Mouse (Mus musculus): ENCODE measurements around the gene Cbarp. TPM values are rescaled to one million over a fixed set of nuclear protein-coding genes. Genes with fewer than 3 reads are reported as not detected.

The Cbarp gene
- polyA plus RNA-seq, 1 experiment from 2014 or later: 13.8 TPM

DNA sequence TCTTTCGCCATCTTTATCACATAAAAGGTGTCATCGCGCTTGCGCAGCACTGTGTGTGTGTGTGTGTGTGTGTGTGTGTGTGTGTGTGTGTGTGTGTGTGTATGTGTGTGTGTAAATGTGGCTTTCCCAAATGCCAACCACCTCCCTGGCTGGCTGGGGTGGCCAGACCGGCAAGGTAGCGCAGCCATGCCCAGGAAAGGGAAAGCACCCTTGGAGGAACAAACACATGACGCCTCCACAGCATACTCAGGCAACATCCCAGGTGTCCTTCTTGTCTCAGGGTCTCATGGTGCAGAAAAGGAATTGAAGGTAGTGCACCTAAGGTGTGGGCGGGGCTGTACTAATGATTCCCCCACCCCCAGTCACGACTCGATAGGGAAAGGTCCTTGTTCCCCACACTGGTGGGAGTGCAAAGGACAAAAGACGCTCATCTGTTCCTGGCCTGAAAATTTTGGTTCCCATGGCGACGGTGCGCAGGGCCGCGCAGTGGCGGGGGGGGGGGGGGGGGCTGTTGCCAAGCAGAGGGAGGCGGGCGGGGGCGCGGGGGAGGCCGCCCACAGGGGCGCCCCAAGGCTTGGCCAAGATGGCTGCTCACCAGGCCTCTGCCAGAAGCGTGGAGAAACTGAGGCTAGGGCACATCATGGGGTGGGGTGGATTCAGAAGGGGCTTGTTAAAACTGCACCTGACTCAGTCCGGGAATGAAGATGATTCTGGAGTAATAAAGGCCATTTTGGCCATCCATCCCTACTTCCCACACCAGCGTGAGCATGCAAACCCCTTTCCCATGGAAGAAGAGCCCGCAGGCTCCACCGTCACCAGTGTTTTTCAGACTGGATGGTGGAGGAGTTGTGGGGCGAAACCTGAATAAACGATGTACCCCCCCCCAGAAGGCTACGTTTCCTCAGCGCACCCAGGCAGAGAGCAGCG is 2.7 kb downstream of the Cbarp start:
- Histone ChIP-seq H3K4me2 (peak overlapping the region; percentile 95), H3K4me1 (peaks cover 58% of the 10 kb centered on the region), H3K9ac (peak overlapping the region; percentile 91), H3K36me3 (replicated peaks) (peaks cover 33% of the 10 kb centered on the region), H3K27me3 (peaks cover 51% of the 10 kb centered on the region), H3K9me3 (no peaks in the 10 kb centered on the region), H3K27ac (peak overlapping the region; percentile 90), H3K4me3 (replicated peaks) (peak overlapping the region; percentile 72)
- WGBS: 3% methylated on average over 27 of the region's 33 CpGs
- ATAC-seq (ENCODE audit: low FRiP score): 0 out of 2 replicates have a peak, but pooled peaks have one; percentile 3

- no peaks in the 10 kb centered on the region for H3K9me3 ChIP-seq
- peaks cover 56% of the 10 kb centered on the region for H3K4me1 ChIP-seq
- peak overlapping the region; percentile 72 for H3K4me3 ChIP-seq (replicated peaks)
- no peak for ATAC-seq (ENCODE audit: low FRiP score)
- 4% methylated on average over 27 of the region's 29 CpGs for WGBS
- H3K27me3 ChIP-seq: peaks cover 59% of the 10 kb centered on the region
- peak overlapping the region; percentile 91 for H3K9ac ChIP-seq
- H3K4me2 ChIP-seq: peak overlapping the region; percentile 95
- peaks cover 41% of the 10 kb centered on the region for H3K36me3 ChIP-seq (replicated peaks)
- peak overlapping the region; percentile 90 for H3K27ac ChIP-seq
Observed at GRCm38 (mm10) chr10:80136952-80137625, 3.5 kb downstream of the Cbarp start.

DNA sequence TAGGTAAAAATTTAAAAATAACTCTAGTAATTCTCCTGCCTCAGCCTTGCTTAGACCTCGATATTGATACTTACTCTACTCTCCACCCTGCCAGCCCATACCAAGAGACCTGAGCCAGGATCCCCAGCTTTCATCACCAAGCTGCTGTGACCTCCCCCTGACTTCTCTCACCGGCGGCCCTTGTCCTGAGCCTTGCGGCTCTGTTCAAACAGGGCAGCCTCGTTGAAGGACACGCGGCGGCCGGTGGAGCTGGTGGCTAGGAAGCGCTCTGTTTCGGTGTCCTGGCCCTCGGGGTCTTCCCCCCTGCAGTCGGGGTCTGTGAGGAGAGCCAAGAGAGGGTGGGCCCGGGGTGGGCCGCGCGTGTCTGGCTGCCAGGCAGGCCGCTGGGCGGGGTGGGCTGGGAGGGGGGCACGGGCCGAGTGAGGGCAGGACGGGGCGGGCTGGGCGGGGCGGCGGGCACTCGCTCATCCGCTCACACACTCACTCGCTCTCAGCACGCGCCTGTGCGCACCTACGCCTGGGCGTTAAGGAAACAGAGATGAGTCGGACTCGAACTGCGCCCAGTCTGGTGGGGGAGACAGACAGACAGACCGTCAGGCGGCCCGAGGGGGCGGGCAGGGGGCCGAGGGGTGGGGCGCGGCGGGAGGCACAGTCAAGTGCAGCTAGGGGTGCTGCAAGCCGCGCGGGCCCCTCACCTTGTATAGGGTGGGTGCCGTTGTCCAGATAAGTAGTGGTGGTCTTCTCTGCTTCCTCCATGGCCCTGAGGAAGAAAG is 4.3 kb downstream of the Cbarp start:
- Histone ChIP-seq H3K27ac (0 out of 2 replicates have a peak overlapping the region, but pooled peaks have one; percentile 90), H3K9ac (no peak overlapping the region), H3K27me3 (peaks cover 64% of the 10 kb centered on the region), H3K4me3 (replicated peaks) (peak overlapping the region; percentile 72), H3K9me3 (no peaks in the 10 kb centered on the region), H3K4me2 (peak overlapping the region; percentile 95), H3K4me1 (peaks cover 57% of the 10 kb centered on the region), H3K36me3 (replicated peaks) (peaks cover 47% of the 10 kb centered on the region)
- WGBS: 14% methylated on average over 40 of the region's 49 CpGs
- no peak for ATAC-seq (ENCODE audit: low FRiP score)

DNA sequence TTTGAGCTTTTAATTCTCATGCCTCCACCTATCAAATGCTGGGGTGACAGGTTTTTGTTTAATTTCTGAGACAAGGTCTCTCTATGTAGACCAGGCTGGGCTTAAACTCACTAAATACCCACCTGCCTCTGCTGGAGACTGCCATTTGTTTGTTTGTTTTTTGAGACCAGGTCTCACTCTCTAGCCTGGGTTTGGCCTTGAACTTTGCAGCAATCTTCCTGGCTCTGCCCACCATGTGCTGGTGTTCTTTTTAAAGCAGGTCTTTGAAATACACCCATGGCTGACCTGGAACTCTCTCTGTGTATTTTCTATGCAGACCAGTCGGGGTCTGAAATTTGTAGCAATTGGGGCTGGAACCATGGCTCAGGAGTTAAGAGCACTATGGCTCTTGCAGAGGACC is 5.0 kb downstream of the Cbarp start:
- Histone ChIP-seq H3K27ac (no peak overlapping the region), H3K4me3 (replicated peaks) (no peak overlapping the region), H3K4me1 (peaks cover 53% of the 10 kb centered on the region), H3K4me2 (no peak overlapping the region), H3K9ac (no peak overlapping the region), H3K27me3 (peaks cover 71% of the 10 kb centered on the region), H3K36me3 (replicated peaks) (peaks cover 54% of the 10 kb centered on the region), H3K9me3 (no peaks in the 10 kb centered on the region)
- no peak for ATAC-seq (ENCODE audit: low FRiP score)
- WGBS: 84% methylated on average over 1 of the region's 1 CpGs

GRCm38 (mm10) chr10:80135161-80135560 is 5.5 kb downstream of the Cbarp start:
- Histone ChIP-seq H3K27ac (no peak overlapping the region), H3K4me3 (replicated peaks) (no peak overlapping the region), H3K4me1 (peaks cover 51% of the 10 kb centered on the region), H3K4me2 (no peak overlapping the region), H3K36me3 (replicated peaks) (peaks cover 59% of the 10 kb centered on the region), H3K27me3 (peaks cover 75% of the 10 kb centered on the region), H3K9me3 (no peaks in the 10 kb centered on the region), H3K9ac (no peak overlapping the region)
- ATAC-seq (ENCODE audit: low FRiP score): no peak
- 86% methylated on average over 10 of the region's 10 CpGs for WGBS

GRCm38 (mm10) chr10:80134421-80134820 is 6.2 kb downstream of the Cbarp start:
- Histone ChIP-seq H3K4me3 (replicated peaks) (no peak overlapping the region), H3K4me2 (no peak overlapping the region), H3K27ac (no peak overlapping the region), H3K9ac (no peak overlapping the region), H3K36me3 (replicated peaks) (peaks cover 66% of the 10 kb centered on the region), H3K4me1 (peaks cover 48% of the 10 kb centered on the region), H3K27me3 (peaks cover 74% of the 10 kb centered on the region), H3K9me3 (no peaks in the 10 kb centered on the region)
- no peak for ATAC-seq (ENCODE audit: low FRiP score)
- 91% methylated on average over 9 of the region's 9 CpGs for WGBS

- Histone ChIP-seq H3K4me2 (no peak overlapping the region), H3K4me3 (replicated peaks) (no peak overlapping the region), H3K9me3 (no peaks in the 10 kb centered on the region), H3K36me3 (replicated peaks) (peaks cover 77% of the 10 kb centered on the region), H3K27ac (no peak overlapping the region), H3K27me3 (peaks cover 74% of the 10 kb centered on the region), H3K9ac (peak overlapping the region; percentile 25; the same call in 1 of the 2 replicates), H3K4me1 (peaks cover 40% of the 10 kb centered on the region)
- WGBS: 79% methylated on average over 8 of the region's 8 CpGs
- no peak for ATAC-seq (ENCODE audit: low FRiP score)
Observed at GRCm38 (mm10) chr10:80133226-80133849, 7.3 kb downstream of the Cbarp start.

DNA sequence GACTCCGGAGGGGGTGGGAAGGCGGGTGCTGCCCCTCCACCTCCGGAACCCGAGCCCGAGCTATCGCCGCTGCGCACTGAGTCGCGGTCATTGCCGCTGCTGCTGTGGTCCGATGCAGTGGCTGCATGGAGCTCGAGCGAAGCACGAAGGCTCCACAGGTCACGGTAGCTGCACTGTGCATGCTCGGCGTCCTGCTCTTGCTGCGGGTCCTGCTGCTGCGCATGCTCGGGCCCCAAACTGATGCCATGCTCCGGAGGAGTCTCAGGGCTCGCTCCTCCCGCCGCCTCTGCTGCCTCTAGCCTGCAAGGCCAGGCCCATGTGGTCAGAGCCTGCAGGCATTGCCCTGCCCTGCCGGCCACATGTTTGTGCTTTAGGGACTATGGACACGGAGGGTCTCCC is 8.7 kb downstream of the Cbarp start:
- WGBS: 34% methylated on average over 27 of the region's 27 CpGs
- H3K27me3 ChIP-seq: peaks cover 61% of the 10 kb centered on the region
- H3K9me3 ChIP-seq: no peaks in the 10 kb centered on the region
- H3K4me2 ChIP-seq: peak overlapping the region; percentile 40
- peaks cover 91% of the 10 kb centered on the region for H3K36me3 ChIP-seq (replicated peaks)
- no peak overlapping the region for H3K9ac ChIP-seq
- peaks cover 26% of the 10 kb centered on the region for H3K4me1 ChIP-seq
- ATAC-seq (ENCODE audit: low FRiP score): no peak
- no peak overlapping the region for H3K27ac ChIP-seq
- peak overlapping the region; percentile 9; the same call in 1 of the 2 replicates for H3K4me3 ChIP-seq (replicated peaks)

DNA sequence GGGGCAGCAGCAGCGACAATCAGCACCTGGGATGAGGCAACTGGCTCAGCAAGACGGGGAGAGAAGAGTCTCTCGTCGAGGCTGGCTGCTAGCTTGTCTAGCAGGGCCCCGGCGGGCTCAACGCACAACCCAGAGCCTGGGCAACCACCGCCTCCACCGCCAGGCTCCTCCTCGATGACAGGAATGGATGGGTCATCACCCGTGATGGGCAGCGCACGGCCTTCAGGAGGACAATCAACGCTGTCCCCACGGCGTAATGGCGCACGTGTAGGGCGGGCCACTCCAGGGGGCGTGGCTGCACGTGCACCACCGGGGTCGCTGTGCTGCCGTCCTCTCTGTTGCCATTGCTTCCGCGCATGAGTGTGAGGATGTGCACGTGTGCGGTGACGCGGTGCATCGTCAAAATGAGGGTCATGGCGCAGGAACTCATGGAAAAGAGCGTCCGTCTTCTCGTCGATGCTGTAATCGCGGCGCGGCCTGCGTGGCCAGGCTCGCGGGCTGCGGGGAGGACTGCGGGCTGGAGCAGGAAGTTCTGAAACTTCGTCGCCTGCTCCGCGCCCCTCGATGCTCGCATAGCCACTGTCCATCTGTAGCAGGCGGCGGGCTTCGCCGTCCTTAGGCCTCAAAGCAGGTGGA is 9.2 kb downstream of the Cbarp start:
- H3K9ac ChIP-seq: no peak overlapping the region
- 15% methylated on average over 55 of the region's 55 CpGs for WGBS
- peak; percentile 48 for ATAC-seq (ENCODE audit: low FRiP score)

GRCm38 (mm10) chr10:80130403-80131031 is 10.1 kb downstream of the Cbarp start:
- no peak overlapping the region for H3K9ac ChIP-seq
- no peak overlapping the region for H3K4me2 ChIP-seq
- H3K4me1 ChIP-seq: peaks cover 17% of the 10 kb centered on the region
- no peak overlapping the region; the same call in 1 of the 2 replicates for H3K4me3 ChIP-seq (replicated peaks)
- H3K36me3 ChIP-seq (replicated peaks): peaks cover 95% of the 10 kb centered on the region
- no peaks in the 10 kb centered on the region for H3K9me3 ChIP-seq
- H3K27ac ChIP-seq: no peak overlapping the region
- ATAC-seq (ENCODE audit: low FRiP score): no peak; the same call in 1 of the 2 replicates
- peaks cover 46% of the 10 kb centered on the region for H3K27me3 ChIP-seq
- WGBS: 86% methylated on average over 18 of the region's 18 CpGs

More for the DNA sequence above, 9.2 kb downstream of the Cbarp start:
- H3K4me3 ChIP-seq (replicated peaks): peak overlapping the region; percentile 9; the same call in 1 of the 2 replicates
- no peaks in the 10 kb centered on the region for H3K9me3 ChIP-seq
- H3K27ac ChIP-seq: 0 out of 2 replicates have a peak overlapping the region, but pooled peaks have one; percentile 13
- peaks cover 56% of the 10 kb centered on the region for H3K27me3 ChIP-seq
- peaks cover 95% of the 10 kb centered on the region for H3K36me3 ChIP-seq (replicated peaks)
- peak overlapping the region; percentile 40 for H3K4me2 ChIP-seq
- H3K4me1 ChIP-seq: peaks cover 21% of the 10 kb centered on the region

- WGBS: 93% methylated on average over 9 of the region's 9 CpGs
- H3K4me1 ChIP-seq: peaks cover 17% of the 10 kb centered on the region
- no peak overlapping the region for H3K4me2 ChIP-seq
- peaks cover 97% of the 10 kb centered on the region for H3K36me3 ChIP-seq (replicated peaks)
- no peak overlapping the region for H3K27ac ChIP-seq
- no peaks in the 10 kb centered on the region for H3K9me3 ChIP-seq
- no peak overlapping the region for H3K9ac ChIP-seq
- ATAC-seq (ENCODE audit: low FRiP score): no peak
- no peak overlapping the region for H3K4me3 ChIP-seq (replicated peaks)
- peaks cover 40% of the 10 kb centered on the region for H3K27me3 ChIP-seq
Observed at GRCm38 (mm10) chr10:80129846-80130245, 10.8 kb downstream of the Cbarp start.
